Mouse (Mus musculus): ENCODE measurements at regions not wholly inside any gene's neighbourhood (a gene's known extent, or its start where the extent isn't known, plus 50 kb on each side); places are given as distances from the start of the nearest gene placed in this dataset.

- DNase-seq (ENCODE audit: low read depth, low spot score): no peak
Observed at GRCm38 (mm10) chr15:8582676-8583075, 62.9 kb upstream of the Gm2310 start.

- DNase-seq (ENCODE audit: low read depth, low spot score): no peak
Observed at GRCm38 (mm10) chr15:8581146-8581913, 61.6 kb upstream of the Gm2310 start.

GRCm38 (mm10) chr15:8580077-8580476, 60.3 kb upstream of the Gm2310 start:
- DNase-seq (ENCODE audit: low read depth, low spot score): no peak

- DNase-seq (ENCODE audit: low read depth, low spot score): peak; percentile 52
Observed at GRCm38 (mm10) chr15:8577480-8577881, 57.7 kb upstream of the Gm2310 start.

GRCm38 (mm10) chr15:8576975-8577374, 57.2 kb upstream of the Gm2310 start:
- no peak for DNase-seq (ENCODE audit: low read depth, low spot score)

GRCm38 (mm10) chr15:8569617-8570016, 49.9 kb upstream of the Gm2310 start:
- no peak for DNase-seq (ENCODE audit: low read depth, low spot score)
